Mouse (Mus musculus): ENCODE data around the gene Homer3.

Homer3 gene

GRCm38 (mm10) chr8:70331526-70331925, 48.9 kb downstream of the Homer3 start:
- DNase-seq (ENCODE audit: extremely low spot score, low read depth, low spot score), result no peak

DNA sequence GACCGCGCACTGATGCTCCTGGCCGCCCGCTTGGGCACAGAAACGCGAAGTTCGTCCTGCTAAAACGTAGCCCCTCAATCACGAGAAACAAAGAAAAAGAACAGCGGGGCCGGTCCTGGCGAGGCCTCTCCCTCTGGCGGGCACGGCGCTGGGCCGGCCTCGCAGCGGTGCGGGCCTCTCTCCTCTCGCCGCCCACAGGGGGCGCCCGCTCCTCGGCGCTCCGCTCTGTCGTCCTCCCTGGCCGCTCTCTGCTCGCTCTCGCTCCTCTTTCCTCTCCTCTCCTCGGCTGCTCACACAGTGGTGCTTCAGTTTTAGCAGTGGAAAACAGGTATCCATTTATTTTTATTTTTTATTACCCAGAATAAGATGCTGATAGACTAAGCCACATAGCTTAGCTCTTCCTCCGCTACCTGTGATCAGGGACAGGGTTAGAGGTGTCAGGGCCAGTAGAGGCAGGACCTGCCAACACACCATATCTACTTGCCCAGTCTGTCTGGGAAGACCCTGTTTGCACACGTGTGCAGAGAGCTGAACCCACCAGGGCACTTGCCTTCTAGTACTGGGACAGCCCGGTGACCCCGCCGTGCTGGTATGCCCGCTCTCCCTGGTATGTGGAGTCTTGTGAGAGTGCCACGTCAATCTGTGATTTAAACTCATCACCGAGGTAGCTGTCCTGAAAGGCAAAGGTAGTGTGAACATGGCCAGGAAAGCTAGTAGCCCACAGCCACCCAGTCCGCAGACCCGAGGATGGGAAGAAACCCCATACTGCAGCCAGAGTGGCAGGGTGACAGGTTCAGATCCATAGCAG, 49.6 kb downstream of the Homer3 start:
- no peak for DNase-seq (ENCODE audit: extremely low spot score, low read depth, low spot score)

GRCm38 (mm10) chr8:70332878-70333202, 50.2 kb downstream of the Homer3 start:
- DNase-seq (ENCODE audit: extremely low spot score, low read depth, low spot score), result no peak

GRCm38 (mm10) chr8:70338931-70339330, 56.3 kb downstream of the Homer3 start:
- no peak for DNase-seq (ENCODE audit: extremely low spot score, low read depth, low spot score)

GRCm38 (mm10) chr8:70340659-70341058, 58.0 kb downstream of the Homer3 start:
- DNase-seq (ENCODE audit: extremely low spot score, low read depth, low spot score), result no peak

- no peak for DNase-seq (ENCODE audit: extremely low spot score, low read depth, low spot score)
Measured at GRCm38 (mm10) chr8:70342007-70342406, 59.4 kb downstream of the Homer3 start.

DNA sequence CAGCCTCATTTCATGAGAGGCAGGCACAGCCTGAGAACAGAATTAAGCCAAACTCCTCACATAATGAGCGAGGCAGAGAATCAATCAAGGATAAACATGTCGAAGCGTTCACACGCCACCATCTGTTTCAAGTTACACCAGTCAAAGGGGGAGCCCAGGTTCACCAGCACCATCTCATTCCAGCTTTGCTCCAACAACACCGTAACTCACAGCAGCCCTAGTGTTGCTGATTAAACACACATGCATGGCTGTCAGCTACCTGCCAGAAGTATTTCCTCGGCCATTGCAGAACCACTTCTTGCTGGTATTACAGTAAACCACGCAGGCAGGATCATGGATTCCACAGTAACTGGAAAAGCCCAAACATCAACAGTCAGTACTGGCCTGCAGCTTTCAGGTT, 60.4 kb downstream of the Homer3 start:
- no peak for DNase-seq (ENCODE audit: extremely low spot score, low read depth, low spot score)

- DNase-seq (ENCODE audit: extremely low spot score, low read depth, low spot score), result no peak
Measured at GRCm38 (mm10) chr8:70343696-70344095, 61.1 kb downstream of the Homer3 start.

Data from hindlimb bud, embryonic 11.5 days (tissue).